Mouse (Mus musculus) c-Kit-negative CD71-positive TER-119-positive erythroid progenitor cells, embryonic 14.5 days (primary cell): ENCODE results near the gene Nkapl.
A peak's percentile ranks its signal among the peaks of the same experiment; 100 is the strongest.
"Not testable (repeated sequence)": the region's sequence is repeated elsewhere in the genome, so short reads cannot be mapped to it uniquely, and the experiment has no call there.

ENCODE experiments used
- DNase-seq: peaks from one replicate; pipeline ENCODE4 v3.0.0-alpha.2; 2013; ENCODE audit warnings: low read depth, low spot score

The Nkapl gene

GRCm38 (mm10) chr13:21468061-21469019 lies at the start of gene Nkapl:
Gene Nkapl, minus strand, starts transcription at chr13:21468509.
- DNase-seq, result peak; percentile 93

GRCm38 (mm10) chr13:21506221-21506649 lies 37.9 kb upstream of the Nkapl start:
- peak; percentile 79 for DNase-seq

- no peak for DNase-seq
These were observed 34.0 kb upstream of the Nkapl start for GRCm38 (mm10) chr13:21502296-21502695.

- not testable (repeated sequence) for DNase-seq
These were observed 32.9 kb upstream of the Nkapl start, which contains the start of gene Gm11273 for GRCm38 (mm10) chr13:21501182-21501581. Gene Gm11273, minus strand, starts transcription at chr13:21501418.

GRCm38 (mm10) chr13:21495080-21495479 lies 26.8 kb upstream of the Nkapl start, which contains the start of gene AK157302:
Gene AK157302, plus strand, starts transcription at chr13:21495223.
- DNase-seq, result no peak

- DNase-seq, result no peak
These were observed 24.5 kb upstream of the Nkapl start for GRCm38 (mm10) chr13:21492847-21493246.

- DNase-seq, result no peak
These were observed 18.6 kb upstream of the Nkapl start for GRCm38 (mm10) chr13:21486881-21487280.

- not testable (repeated sequence) for DNase-seq
These were observed 10.7 kb upstream of the Nkapl start, which contains the start of the genes Zkscan4 and Gm10065 for GRCm38 (mm10) chr13:21478759-21479670. Gene Zkscan4, plus strand, starts transcription at chr13:21478907. Gene Gm10065, minus strand, starts transcription at chr13:21479441.

GRCm38 (mm10) chr13:21472427-21472826 lies 4.1 kb upstream of the Nkapl start:
- DNase-seq, result no peak

- DNase-seq, result no peak
These were observed 788 bp upstream of the Nkapl start for GRCm38 (mm10) chr13:21469097-21469496.

- no peak for DNase-seq
These were observed 973 bp downstream of the Nkapl start for GRCm38 (mm10) chr13:21467336-21467735.

- DNase-seq, result not testable (repeated sequence)
These were observed 5.8 kb downstream of the Nkapl start for GRCm38 (mm10) chr13:21462516-21462915.

- no peak for DNase-seq
These were observed 12.0 kb downstream of the Nkapl start for GRCm38 (mm10) chr13:21456347-21456746.

- no peak for DNase-seq
These were observed 14.2 kb downstream of the Nkapl start for GRCm38 (mm10) chr13:21454133-21454532.

GRCm38 (mm10) chr13:21453449-21453848 lies 14.9 kb downstream of the Nkapl start, which contains the start of gene Zscan26:
Gene Zscan26, minus strand, starts transcription at chr13:21453730.
- DNase-seq, result peak; percentile 50

GRCm38 (mm10) chr13:21453042-21453441 lies 15.3 kb downstream of the Nkapl start:
- DNase-seq, result no peak

- no peak for DNase-seq
These were observed 20.3 kb downstream of the Nkapl start for GRCm38 (mm10) chr13:21447856-21448614.

GRCm38 (mm10) chr13:21446796-21447195 lies 21.5 kb downstream of the Nkapl start:
- DNase-seq, result no peak

- no peak for DNase-seq
These were observed 27.1 kb downstream of the Nkapl start for GRCm38 (mm10) chr13:21441207-21441572.

- DNase-seq, result peak; percentile 50
These were observed 27.7 kb downstream of the Nkapl start, which contains the start of gene Pgbd1 for GRCm38 (mm10) chr13:21440503-21441206. Gene Pgbd1, minus strand, starts transcription at chr13:21441058.
